Mouse (Mus musculus): ENCODE data around the gene Galntl6.

Gene Galntl6

GRCm38 (mm10) chr8:58258577-58259315, 653.7 kb downstream of the Galntl6 start:
- no peak for DNase-seq (ENCODE audit: low read depth, low spot score)

- no peak for DNase-seq (ENCODE audit: low read depth, low spot score)
Observed at GRCm38 (mm10) chr8:58253620-58254019, 658.8 kb downstream of the Galntl6 start.

DNA sequence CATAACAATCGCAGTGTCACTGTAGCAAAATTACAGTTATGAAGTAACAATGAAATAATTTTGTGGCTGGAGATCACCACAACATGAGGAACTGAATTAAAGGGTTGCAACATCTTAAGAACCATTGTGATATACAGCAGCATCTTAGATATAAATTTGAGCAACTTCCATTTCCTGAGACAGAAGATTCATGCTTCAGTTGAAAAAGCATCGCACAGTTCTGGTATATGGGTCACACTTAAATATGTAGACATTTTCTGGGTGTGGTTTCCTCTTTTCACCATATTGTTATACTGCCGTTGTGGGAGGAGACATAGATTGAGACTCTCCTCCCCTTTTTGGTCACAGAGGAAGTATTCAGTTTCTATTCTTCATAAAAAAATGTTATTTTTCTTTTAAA, 667.6 kb downstream of the Galntl6 start:
- DNase-seq (ENCODE audit: low read depth, low spot score), result no peak

DNA sequence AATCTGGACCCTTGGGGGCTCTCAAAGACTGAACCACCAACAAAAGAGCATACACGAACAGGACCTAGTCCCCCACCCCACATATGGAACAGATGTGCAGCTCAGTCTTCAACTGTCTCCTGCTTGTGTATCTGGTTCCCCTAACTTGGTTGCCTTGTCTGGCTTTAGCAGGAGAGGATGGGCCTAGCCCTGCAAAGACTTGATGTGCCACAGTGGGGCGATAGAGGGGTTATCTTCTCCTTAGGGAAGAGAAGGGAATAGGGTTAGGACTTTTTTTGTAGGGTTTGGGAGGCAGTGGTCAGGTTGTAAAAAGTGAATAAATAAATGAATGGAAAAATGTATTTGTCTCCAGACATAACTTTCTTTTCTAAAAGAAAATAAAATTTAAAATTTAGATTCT, 678.2 kb downstream of the Galntl6 start:
- DNase-seq (ENCODE audit: low read depth, low spot score), result peak; percentile 64

DNA sequence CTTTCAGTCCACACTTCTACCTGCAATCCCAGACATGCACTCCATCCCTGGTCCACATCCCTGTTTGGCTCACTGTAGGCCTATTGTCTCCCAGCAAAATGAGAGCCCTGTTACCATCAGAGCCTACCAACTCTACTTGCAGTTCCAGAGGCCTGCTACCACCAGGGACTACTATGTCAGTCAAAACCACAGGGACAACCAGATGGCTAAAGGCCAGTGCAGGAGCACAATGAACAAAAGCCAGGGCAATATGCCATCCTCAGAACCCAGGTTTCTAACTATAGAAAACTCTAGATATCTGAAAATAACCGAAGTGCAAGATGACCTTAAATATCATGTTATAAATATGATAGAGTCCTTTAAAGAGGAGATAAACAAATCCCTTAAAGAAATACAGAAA, 683.7 kb downstream of the Galntl6 start:
- DNase-seq (ENCODE audit: low read depth, low spot score), result no peak

GRCm38 (mm10) chr8:58217885-58218284, 694.6 kb downstream of the Galntl6 start:
- DNase-seq (ENCODE audit: low read depth, low spot score), result no peak

DNA sequence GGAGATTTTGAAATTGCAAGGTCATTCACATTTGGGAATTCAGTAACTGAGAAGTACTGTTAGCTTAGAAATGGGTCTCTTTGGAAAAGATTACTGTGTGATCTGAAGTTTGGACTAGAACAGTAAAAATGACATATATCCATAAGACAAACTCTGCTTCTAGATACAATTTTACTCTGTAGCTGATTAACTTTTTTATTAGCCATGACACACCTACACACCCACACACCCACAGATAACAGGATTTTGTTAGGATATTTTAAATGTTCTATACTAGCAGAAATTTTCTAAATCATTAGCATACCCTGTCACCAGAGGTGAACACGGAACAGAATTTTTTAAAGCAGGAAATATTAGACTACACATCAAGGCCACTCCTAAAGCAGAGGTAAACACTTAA, 722.7 kb downstream of the Galntl6 start:
- DNase-seq (ENCODE audit: low read depth, low spot score), result no peak

- peak; percentile 9 for DNase-seq (ENCODE audit: low read depth, low spot score)
Observed at GRCm38 (mm10) chr8:58146961-58147360, 765.5 kb downstream of the Galntl6 start.

DNA sequence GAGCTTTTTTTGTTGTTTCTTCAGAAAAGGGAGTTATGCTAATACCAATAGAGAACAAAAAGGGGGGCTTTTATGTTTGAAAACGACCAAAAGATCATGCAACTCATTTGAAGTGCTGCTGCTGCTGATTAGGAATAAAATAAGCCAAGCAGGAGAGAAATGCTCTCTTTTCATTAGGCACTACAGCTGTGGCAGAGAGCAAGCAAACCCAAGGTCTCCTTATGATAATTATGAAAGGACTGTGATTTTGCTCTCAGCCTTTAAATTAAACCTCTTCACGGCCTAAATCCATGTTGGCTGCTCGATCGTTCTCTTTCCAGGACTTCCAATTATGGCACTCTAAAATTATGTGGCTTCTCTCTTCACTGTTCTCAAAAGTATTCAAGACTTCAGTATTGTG, 825.7 kb downstream of the Galntl6 start:
- no peak for DNase-seq (ENCODE audit: low read depth, low spot score)

GRCm38 (mm10) chr8:58084931-58085330, 827.5 kb downstream of the Galntl6 start:
- no peak for DNase-seq (ENCODE audit: low read depth, low spot score)

DNA sequence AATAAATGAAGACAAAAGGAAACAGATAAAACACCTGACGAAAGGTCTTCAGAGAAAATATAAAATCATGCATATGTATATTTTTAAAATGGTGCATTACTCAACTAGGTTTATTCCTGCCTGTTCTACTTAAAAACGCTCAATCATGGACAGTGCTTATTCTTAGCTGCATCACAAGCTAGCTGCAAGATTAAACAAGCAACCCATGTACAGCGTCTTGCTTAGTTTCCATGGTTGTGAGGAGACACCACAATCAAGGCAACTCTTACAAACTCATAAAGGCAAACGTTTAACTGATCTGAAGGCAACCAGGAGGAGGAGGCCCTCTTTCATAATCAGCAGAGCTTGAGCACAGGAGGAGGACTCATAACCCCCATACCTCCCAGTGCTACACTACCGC, 830.7 kb downstream of the Galntl6 start:
- no peak for DNase-seq (ENCODE audit: low read depth, low spot score)

DNA sequence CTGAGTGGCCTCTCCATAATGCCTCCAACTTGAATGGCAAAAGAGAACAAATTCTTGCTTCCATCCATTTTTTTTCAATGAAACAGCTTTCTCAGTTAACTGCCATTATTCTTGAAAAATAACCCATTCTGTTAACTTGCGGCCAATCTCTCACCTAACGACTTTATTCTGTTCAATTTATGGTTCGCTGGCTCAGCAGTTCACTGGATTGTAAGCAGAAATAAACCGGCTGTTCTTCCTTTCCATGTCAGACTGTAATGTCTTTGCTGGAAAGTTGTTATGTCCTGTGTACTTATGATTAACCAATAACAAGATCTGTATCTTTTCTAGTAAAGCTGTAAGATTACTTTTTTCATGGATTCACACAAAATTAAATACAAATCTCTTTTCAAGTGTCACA, 837.8 kb downstream of the Galntl6 start:
- DNase-seq (ENCODE audit: low read depth, low spot score), result no peak

DNA sequence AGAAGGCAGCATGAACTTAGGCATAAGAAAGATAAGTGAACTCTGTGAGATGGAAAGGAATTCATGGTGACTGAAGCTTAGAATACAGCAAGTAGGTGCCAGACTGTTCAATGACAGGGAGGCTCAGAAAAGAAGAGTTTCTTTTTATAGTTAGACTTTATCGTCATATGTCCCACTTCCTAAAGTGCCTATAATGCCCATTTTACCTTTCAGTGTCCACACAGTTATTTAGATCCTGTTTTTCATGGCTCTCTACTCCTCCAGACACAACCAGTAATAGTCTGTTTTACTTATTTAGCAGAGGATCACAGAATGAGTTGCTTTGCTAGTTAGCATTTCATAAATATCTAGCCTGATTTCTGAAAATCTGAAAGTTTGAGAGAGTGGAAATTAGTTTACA, 838.7 kb downstream of the Galntl6 start:
- DNase-seq (ENCODE audit: low read depth, low spot score), result no peak

- no peak for DNase-seq (ENCODE audit: low read depth, low spot score)
Observed at GRCm38 (mm10) chr8:58032271-58032670, 880.2 kb downstream of the Galntl6 start.

- no peak for DNase-seq (ENCODE audit: low read depth, low spot score)
Observed at GRCm38 (mm10) chr8:58025558-58025957, 886.9 kb downstream of the Galntl6 start.

- no peak for DNase-seq (ENCODE audit: low read depth, low spot score)
Observed at GRCm38 (mm10) chr8:58025094-58025493, 887.3 kb downstream of the Galntl6 start.

DNA sequence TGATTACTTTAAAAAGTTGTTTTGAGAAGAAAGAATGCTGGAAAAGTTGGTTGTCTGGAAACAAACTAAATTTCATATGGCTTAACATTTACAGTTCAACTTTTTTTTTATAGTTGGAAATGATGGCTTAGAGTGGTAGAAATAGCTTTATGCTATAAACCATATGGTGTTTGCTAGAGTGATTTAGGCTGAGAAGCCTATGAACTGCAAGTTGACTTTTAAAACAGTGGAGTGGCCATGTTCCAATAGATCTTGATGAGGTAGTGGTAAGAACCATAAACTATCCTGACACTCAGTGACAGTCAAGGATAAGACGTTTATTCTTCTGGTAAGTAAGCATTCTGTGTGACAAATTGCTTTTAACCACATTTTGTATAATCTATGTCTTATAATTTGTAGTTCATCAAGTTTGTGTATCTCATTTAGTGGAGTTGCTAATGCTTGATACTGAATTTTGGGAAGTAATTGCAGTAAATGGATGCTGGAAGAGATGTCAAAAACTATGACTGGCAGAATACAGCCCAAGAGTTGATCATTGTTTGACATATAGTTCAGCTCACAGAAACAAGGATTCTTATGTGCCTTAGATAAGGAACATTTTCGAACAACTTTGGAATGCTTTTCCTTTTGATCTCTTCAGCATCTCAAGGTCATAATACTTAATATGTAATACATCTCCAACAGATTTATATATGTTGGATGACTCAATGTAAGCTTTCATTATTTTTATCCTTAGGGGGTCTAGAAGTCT, 888.8 kb downstream of the Galntl6 start:
- no peak for DNase-seq (ENCODE audit: low read depth, low spot score)

DNA sequence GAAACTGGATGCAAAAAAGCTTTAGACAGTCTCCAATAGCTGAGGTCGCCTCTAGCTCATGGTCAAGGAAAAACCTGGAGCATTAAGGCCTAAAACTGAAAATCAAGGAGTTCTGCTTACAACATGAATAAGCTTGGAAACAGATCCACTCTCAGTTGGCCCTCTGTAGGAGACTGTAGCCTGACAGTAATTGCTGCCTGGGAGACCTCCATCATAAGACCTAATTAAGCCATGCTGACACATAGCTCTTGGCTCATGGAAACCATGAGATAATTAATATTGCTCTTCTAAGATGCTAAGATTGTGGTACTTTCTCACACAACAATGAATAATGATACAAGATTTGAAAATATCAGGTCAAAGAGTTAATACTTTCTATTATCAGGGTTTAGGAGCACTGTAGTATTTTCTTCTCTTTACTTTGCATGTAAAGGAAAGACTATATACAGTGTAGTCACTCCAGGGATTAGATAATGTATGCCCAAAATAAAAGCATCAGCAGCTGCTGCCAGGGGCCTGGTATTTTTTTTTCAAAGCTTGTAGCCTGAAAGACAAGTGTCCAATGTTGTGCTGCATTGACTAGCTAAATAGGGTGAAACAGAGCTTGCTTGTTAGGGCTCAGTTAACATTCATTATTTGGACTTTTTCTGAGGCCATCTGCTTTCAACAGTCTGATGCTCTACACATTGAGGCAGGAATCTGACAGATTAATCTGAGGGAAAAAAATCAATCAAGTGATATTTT, 922.8 kb downstream of the Galntl6 start:
- DNase-seq (ENCODE audit: low read depth, low spot score), result no peak

DNA sequence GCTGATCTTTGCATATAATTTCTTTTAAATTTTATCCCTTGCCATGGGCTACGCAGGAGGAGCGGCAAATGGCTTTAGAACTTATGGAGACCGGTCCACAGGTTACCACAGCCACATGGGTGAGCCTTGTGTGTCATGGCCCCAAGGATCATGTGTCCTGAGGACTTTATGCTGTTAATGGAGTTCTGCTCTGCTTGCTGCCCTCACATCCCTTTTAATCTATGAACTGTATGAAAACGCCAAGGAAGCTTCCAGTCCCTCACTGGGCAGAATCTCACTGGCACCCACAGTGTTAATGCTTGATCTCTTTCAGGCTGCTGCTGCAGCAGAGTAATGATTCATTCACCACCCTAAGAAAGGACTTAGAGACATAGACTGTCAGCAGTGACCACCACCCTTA, 935.1 kb downstream of the Galntl6 start:
- no peak for DNase-seq (ENCODE audit: low read depth, low spot score)

- DNase-seq (ENCODE audit: low read depth, low spot score), result no peak
Observed at GRCm38 (mm10) chr8:57974093-57974492, 938.3 kb downstream of the Galntl6 start.

DNA sequence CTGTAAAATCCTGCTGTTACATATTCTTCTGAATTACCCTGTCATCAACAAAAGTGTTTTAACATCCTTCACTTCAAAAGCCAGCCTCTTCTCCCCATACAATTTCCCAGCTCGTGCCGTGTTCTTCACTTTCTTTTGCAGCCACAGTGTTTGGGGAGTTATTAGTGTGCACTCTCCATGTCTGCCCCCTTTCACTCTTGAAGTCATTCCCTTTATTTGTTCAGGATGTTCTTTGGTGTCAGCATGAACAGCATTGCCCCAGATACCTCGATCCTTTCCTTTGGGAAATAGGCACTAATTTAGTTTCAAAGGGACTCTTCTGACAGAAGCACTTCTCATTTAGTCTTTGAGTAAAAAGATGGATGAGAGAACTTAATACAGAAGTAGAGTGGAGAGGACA, 939.6 kb downstream of the Galntl6 start:
- DNase-seq (ENCODE audit: low read depth, low spot score), result no peak

DNA sequence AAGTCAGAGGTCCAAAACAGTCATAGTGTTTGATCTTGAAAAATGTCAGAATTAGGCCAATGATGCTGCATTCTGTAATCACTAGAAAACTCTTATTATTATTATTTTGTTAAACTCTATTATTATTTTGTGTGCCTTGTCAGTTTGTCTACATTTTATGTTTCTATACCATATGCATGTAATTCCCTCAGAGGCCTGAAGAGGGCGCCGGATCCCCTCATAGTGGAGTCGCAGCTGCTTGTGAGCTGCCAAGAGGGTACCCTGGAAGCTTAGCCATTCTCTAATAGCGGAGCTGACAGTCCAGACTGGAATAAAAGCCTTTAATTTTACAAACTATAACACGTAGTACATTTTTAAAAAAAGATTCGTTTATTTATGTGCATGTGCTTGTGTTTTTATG, 945.8 kb downstream of the Galntl6 start:
- peak; percentile 52 for DNase-seq (ENCODE audit: low read depth, low spot score)

DNA sequence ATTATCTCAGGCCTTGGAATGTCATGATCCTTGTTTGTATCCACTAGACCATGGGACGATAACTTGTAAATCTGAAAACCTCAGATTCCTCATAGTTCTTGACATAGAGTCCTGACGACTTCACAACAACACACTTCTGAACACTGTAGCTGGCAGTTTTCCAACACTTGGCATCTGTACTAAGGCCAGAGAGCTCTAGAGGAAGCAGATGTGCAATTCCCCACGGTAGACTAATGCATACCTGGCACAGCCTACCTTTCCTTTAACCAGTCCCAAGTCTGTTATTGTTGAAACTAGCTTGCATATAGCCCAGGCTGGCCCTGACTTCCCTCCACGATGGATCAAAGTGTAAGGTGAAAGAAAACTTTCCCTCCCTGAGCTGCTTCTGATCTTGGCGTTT, 946.9 kb downstream of the Galntl6 start:
- no peak for DNase-seq (ENCODE audit: low read depth, low spot score)

Measured in ES-CJ7 (cell line).